Mouse (Mus musculus) hindlimb bud, embryonic 11.5 days (tissue): Measurements from ENCODE around the gene Vmn1r184.
"Not testable (repeated sequence)": the region's sequence is repeated elsewhere in the genome, so short reads cannot be mapped to it uniquely, and the experiment has no call there.

ENCODE experiments used
- DNase-seq: peaks from one replicate; pipeline ENCODE4 v3.0.0-alpha.2; 2012; ENCODE audit warnings: low read depth, low spot score; ENCODE audit errors: extremely low spot score

The Vmn1r184 gene

DNA sequence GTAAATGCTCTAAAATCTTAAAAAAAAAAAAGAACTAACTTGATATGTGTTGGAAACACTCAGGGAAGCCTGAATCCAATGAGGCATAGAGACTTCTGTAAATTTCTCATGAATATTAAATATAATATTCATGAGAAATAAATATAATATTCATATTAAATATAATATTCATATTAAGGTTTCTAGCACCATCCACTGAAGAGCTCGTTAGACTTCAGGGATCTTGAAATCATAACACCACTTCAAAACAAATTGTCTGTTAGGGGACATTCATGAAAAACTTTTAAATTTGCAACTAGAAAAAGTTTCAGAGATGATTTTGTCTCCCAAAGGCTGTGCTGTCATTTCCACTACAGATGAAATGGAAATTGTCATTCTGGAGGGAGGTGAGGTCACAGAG lies at the start of gene Vmn1r184:
TSS of gene Vmn1r184 (plus strand) at position 301 of the 400 bp plus-strand sequence.
- not testable (repeated sequence) for DNase-seq

DNA sequence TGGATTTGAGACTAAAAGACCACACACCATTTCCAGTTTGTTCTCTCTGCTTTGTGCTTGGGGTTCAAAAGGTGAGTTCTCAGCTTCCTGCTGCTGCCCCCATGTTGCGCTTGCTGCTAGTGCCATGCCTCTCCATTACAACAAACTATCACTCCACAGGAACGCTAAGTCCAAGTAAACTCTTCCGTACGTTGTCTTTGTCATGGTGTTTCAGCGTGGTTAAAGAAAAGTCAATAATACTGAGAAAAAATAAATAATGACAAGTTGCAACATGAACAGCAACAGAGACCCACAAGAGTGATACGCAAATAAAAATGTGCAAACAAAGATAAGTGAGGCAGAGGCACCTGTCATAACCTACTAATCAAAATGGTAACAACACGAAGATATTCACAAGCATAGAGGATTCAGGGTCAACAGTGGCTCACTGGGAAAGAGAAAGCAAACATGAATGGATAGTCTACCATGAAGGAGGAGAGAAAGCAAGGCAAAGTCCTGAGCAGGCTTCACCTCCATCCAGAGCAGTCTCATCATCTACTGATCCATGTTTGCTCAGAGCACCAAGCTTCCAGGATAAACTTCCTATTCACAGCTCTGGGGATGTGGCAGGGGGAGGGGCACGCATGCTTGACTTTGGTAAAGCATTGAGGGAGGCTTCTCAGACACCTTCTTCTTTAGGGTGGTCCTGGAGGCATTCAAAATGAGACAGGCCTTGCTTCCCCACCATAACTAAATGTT lies 43.5 kb downstream of the Vmn1r184 start:
- not testable (repeated sequence) for DNase-seq

DNA sequence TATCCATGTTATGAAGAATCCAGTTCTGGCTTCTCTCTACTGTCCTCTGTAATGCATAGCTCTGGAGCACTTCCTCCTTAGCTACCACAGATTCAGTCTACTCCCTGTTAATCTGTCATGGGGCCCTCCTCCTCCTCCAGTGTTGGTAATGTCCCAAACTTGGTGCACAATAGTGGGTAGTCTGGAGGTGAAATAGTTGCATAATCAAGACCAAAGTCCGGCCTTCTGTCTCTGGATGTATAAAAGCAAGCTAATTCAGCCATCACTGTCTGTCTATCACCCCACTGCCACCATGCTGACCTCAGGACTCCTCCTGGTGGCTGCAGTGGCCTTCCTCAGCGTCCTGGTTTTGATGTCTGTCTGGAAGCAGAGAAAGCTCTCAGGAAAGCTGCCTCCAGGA lies 46.8 kb downstream of the Vmn1r184 start, which contains the start of gene Cyp2a4:
TSS of gene Cyp2a4 (plus strand) at position 244 of the 400 bp plus-strand sequence.
- DNase-seq, result not testable (repeated sequence)

- DNase-seq, result not testable (repeated sequence)
Observed at GRCm38 (mm10) chr7:26311786-26312185, 51.7 kb downstream of the Vmn1r184 start.

GRCm38 (mm10) chr7:26315194-26315593 lies 55.1 kb downstream of the Vmn1r184 start:
- DNase-seq, result not testable (repeated sequence)

DNA sequence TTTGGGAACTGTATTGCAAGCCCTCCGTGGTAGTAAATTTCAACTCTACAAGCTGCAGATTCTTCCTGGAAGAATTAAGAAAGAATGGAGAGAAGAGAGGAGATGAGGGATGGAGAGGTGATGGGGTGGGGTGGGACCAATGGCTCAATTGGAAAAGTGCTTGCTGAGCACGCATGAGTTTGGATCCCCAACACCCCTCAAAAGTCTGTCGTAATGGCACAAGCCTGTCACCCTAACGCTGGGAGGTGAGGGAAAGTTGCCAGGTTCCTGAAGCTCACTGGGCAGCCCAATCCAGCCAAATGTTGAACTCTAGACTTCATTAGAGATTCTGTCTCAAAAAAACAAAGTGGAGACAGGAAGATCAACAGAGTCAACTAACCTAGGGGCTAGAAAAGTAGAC lies 55.7 kb downstream of the Vmn1r184 start:
- DNase-seq, result not testable (repeated sequence)
